Mouse (Mus musculus): Measurements from ENCODE around the gene Cct8l1. TPM values are rescaled to one million over a fixed set of nuclear protein-coding genes. Genes with fewer than 3 reads are reported as not detected.

Cct8l1 gene
- total RNA-seq, 2 experiments from 2014 or later = not detected

GRCm38 (mm10) chr5:25528851-25529528 is 13.1 kb downstream of the Cct8l1 start:
- intact Hi-C loops (cut with DNase I; ENCODE audit: low total_unique reads) = no loop called here
- no peak for DNase-seq

- intact Hi-C loops (cut with DNase I; ENCODE audit: low total_unique reads) = no loop called here
- DNase-seq = peak; percentile 100
Measured at GRCm38 (mm10) chr5:25529529-25530421, 13.9 kb downstream of the Cct8l1 start.

- intact Hi-C loops (cut with DNase I; ENCODE audit: low total_unique reads) = no loop called here
- no peak for DNase-seq
Measured at GRCm38 (mm10) chr5:25530629-25531028, 14.8 kb downstream of the Cct8l1 start.

GRCm38 (mm10) chr5:25532256-25533147 is 16.6 kb downstream of the Cct8l1 start:
- no peak for DNase-seq
- intact Hi-C loops (cut with DNase I; ENCODE audit: low total_unique reads) = no loop called here

- intact Hi-C loops (cut with DNase I; ENCODE audit: low total_unique reads) = no loop called here
Measured at GRCm38 (mm10) chr5:25533298-25533697, 17.4 kb downstream of the Cct8l1 start.

GRCm38 (mm10) chr5:25535566-25535965 is 19.7 kb downstream of the Cct8l1 start:
- no peak for DNase-seq
- intact Hi-C loops (cut with DNase I; ENCODE audit: low total_unique reads) = no loop called here

More at GRCm38 (mm10) chr5:25533298-25533697, 17.4 kb downstream of the Cct8l1 start:
- DNase-seq = no peak

GRCm38 (mm10) chr5:25536451-25536850 is 20.6 kb downstream of the Cct8l1 start:
- no peak for DNase-seq
- intact Hi-C loops (cut with DNase I; ENCODE audit: low total_unique reads) = no loop called here

GRCm38 (mm10) chr5:25536921-25537409 is 21.1 kb downstream of the Cct8l1 start:
- intact Hi-C loops (cut with DNase I; ENCODE audit: low total_unique reads) = no loop called here
- DNase-seq = no peak

GRCm38 (mm10) chr5:25540412-25540811 is 24.5 kb downstream of the Cct8l1 start:
- intact Hi-C loops (cut with DNase I; ENCODE audit: low total_unique reads) = no loop called here
- DNase-seq = no peak

GRCm38 (mm10) chr5:25540921-25541320 is 25.1 kb downstream of the Cct8l1 start:
- DNase-seq = no peak
- intact Hi-C loops (cut with DNase I; ENCODE audit: low total_unique reads) = no loop called here

- intact Hi-C loops (cut with DNase I; ENCODE audit: low total_unique reads) = no loop called here
- no peak for DNase-seq
Measured at GRCm38 (mm10) chr5:25541661-25542060, 25.8 kb downstream of the Cct8l1 start.

- intact Hi-C loops (cut with DNase I; ENCODE audit: low total_unique reads) = no loop called here
- DNase-seq = peak; percentile 55
Measured at GRCm38 (mm10) chr5:25544061-25544460, 28.2 kb downstream of the Cct8l1 start.

GRCm38 (mm10) chr5:25544566-25544965 is 28.7 kb downstream of the Cct8l1 start:
- intact Hi-C loops (cut with DNase I; ENCODE audit: low total_unique reads) = no loop called here
- peak; percentile 19 for DNase-seq

GRCm38 (mm10) chr5:25546912-25547311 is 31.0 kb downstream of the Cct8l1 start:
- DNase-seq = no peak
- intact Hi-C loops (cut with DNase I; ENCODE audit: low total_unique reads) = no loop called here

GRCm38 (mm10) chr5:25550912-25551311 is 35.0 kb downstream of the Cct8l1 start:
- intact Hi-C loops (cut with DNase I; ENCODE audit: low total_unique reads) = no loop called here

GRCm38 (mm10) chr5:25554210-25554609 is 38.3 kb downstream of the Cct8l1 start:
- intact Hi-C loops (cut with DNase I; ENCODE audit: low total_unique reads) = no loop called here
- DNase-seq = no peak

More at GRCm38 (mm10) chr5:25550912-25551311, 35.0 kb downstream of the Cct8l1 start:
- DNase-seq = no peak

- intact Hi-C loops (cut with DNase I; ENCODE audit: low total_unique reads) = no loop called here
- no peak for DNase-seq
Measured at GRCm38 (mm10) chr5:25554689-25555088, 38.8 kb downstream of the Cct8l1 start.

GRCm38 (mm10) chr5:25555684-25556083 is 39.8 kb downstream of the Cct8l1 start:
- intact Hi-C loops (cut with DNase I; ENCODE audit: low total_unique reads) = no loop called here

GRCm38 (mm10) chr5:25556363-25556762 is 40.5 kb downstream of the Cct8l1 start:
- intact Hi-C loops (cut with DNase I; ENCODE audit: low total_unique reads) = no loop called here
- no peak for DNase-seq

More at GRCm38 (mm10) chr5:25555684-25556083, 39.8 kb downstream of the Cct8l1 start:
- DNase-seq = no peak

All from gastrocnemius, postnatal 14 days (tissue).